Mouse (Mus musculus) monocyte, adult 5-6 weeks (primary cell): ENCODE data around the gene Best1. TPM values are rescaled to one million over a fixed set of nuclear protein-coding genes. Genes with fewer than 3 reads are reported as not detected.

Source experiments
- ATAC-seq: fragments of 153-309, 156-312 bp; replicated peaks from 2 replicates; pipeline ENCODE4 v1.8.0; 2017; ENCODE audit warnings: mild to moderate bottlenecking; ENCODE audit not compliant: low TSS enrichment, insufficient number of reproducible peaks, severe bottlenecking, poor library complexity, low FRiP score
- total RNA-seq: library from RNA; stranded (forward); fragments of 200-1000, 200-491, 200-594 nt; gene quantifications from 3 replicates; pipeline ENCODE4 v1.2.3, GENCODE M21; 2017

The Best1 gene
- total RNA-seq, 1 experiment from 2014 or later = not detected

DNA sequence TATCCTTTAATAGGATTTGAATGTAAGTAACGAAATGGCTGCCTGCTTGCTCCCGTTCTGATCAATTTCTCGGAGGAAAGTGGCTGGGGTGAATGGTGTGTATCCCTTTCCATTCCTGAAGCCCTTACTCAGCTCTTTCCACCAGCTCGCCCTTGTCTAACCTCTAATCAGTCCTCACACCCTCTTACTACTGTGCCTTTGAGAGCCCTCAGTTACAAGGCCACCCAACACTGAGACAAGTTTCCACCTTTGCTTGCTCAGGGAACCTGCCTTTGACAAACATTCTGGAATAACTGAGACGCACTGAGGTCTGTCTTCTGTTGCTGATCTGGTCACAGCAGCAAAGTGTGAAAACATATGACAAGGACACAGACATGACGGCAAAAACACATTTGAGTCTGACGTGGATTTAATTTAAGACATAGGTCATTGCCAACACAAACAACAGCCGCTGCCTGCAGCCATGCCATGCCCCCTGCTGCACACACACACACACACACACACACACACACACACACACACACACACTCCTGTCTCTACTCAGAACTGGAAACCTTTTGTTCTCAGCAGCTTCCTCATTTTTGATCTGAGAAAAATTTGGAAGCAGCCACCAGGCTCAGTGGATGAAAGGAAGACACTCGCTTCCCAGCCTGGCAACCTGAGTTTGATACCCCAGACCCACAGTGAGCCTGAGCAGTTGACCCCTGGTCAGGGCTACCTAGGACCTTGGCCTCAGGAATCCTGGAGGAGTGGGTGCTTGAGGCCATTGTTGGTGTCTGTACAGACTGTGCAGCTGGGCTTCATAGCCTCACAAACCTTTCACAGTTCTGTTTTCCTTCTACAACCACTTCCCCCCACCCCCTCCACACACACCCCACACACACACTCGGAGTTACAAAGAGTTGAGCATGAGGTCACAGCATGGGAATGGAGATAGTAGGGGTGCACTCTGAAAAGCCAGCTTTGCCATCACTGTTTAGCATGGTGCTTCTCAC lies 58.6 kb downstream of the Best1 start:
- no peak for ATAC-seq

DNA sequence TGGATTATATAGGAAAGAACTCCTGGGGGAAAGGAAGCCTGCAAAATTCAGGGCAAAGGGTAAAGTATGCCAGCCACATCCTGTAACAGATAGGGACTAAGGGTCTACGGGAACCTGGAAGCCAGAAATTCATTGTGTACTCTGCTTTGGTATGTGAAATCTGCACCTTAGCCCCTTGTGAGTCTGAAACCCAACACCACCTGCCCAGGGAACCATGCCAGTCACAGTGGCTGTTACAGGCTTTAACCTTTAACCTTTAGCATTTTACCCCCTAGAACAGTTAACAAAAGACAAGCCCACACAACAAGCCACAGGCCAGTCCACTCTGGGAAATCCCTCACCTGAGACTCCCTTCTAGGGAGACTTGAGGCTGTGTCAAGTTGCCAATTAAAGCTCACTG lies 59.6 kb downstream of the Best1 start:
- no peak for ATAC-seq

DNA sequence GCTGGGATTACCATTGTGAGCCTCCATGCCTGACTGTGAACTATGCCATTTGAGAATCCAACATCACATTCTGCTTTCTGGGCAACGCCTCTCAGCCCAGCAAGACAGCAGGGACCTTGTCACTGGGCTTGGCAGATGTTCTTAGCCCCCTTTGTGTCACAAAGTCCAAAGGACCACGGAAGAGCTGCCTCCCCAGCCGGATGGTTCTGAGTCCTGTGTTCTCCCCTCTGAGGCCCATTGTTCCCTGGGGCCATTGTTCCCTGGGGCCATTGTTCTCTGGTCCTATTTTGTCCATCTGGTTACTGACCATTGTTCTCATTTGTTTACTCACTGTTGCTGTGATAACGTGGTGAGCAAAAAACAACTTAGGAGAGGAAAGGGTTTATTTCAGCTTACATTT lies 60.5 kb downstream of the Best1 start:
- ATAC-seq = no peak

DNA sequence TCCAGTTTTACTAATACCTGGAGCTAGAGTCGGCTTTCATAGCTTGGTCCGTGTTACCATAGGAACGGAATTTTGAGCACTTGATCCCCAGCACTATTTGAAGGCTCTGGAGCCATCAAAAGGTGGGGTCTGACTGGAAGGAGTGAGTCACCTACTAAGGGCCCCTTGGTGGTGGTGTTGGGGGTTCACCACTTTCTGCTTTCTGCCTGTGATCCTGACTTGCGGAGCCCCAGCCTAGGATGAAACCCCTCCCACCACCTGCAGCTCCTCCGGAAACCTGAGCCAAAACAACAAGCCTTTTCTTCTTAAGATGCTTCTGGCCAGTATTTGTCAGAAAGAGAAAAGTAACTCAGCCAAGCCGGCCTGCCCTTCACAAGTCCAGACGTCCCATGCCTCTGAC lies 61.6 kb downstream of the Best1 start:
- no peak for ATAC-seq

DNA sequence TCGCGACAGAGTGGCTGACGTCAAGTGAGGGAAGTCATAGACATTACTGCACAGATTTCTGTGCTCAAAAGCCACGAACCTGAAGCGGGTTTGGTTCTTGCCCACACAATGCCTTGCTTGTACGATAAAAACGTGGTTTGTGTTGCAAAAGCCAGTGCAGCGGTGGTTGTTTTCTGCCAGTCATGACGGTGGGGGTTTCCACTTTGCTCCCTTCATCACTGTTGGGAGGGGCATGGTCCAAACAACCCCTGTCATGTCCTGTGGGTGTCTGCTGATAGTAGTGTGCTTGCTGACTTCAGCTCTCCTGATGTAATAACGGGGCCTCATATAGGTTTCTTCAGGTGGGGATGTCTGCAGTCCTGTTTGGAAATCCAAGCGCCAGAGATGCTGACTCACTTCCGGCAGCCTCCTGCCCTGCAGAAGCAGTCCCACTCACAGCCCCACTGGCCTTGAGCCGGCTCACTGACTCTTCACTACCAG lies 62.6 kb downstream of the Best1 start:
- peak; percentile 77 for ATAC-seq

DNA sequence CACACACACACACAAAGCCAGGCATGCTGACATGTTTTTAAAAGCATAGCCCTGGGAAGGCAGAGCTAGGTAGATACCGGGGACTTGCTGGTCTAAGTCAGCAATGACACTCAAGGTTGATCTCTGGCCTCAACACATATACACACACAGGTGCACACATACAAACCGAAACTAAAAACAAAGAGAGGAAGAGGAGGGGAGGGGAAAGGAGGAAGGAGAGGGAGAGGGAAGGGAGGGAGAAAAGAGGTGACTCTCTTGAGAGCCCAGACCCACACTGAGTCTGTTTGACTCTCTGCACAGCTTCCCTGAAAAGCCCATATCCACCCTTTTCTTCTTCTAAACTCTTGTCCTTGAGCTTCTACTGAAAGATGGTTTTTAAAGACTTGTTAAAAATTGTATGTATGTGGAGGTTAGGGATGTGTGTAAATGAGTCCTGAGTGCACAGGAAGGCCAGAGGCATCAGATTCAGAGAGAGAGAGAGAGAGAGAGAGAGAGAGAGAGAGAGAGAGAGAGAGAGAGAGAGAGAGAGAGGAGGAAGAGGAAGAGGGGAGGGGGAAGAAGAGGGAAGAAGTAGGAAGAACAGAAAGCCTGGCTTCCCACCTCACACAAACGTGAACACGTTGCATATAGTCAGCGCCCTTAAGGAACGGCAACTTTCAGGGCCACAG lies 63.1 kb downstream of the Best1 start:
- ATAC-seq = no peak

DNA sequence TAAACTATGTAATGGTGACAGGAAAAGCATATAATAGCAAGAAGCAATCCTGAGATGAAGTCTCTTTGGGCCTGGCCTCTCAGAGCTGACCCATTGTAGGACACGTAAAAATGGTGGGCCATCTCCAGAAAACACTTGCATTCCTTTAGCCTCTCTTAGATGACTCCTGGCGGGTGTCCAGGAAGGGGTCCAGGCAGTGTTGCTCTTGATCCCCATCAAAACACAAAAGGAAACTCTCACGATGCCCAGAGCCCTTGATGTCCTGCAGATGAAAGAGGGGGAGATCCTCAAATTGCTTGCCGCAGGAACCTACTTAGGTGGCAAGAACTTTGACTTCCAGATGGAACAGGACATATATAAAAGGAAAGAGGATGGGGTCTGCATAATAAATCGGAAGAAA lies 64.0 kb downstream of the Best1 start:
- ATAC-seq = no peak

DNA sequence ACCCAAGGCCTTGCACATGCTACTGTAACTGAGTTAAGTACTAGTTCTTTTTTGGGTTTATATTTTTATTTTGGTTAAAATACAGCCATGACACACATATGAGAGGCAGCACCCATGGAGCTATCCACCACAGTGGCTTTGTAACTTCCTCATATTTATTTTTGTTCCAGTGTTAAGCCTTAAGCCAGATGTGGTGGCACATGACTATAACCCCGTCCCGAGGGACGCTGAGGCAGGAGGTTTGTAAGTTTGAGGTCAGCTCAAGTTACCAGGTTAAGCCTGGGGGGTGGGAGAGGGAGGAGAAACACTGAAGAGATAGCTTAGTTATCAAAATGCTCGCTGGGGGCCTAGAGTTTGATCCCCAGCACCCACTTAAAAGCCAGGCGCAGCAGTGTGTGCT lies 64.9 kb downstream of the Best1 start:
- ATAC-seq = peak; percentile 56

Other genes starting within 250 kb of the Best1 start
- not detected in 3 replicates for gene Scgb2a2, start 154.1 kb downstream of the Best1 start, total RNA-seq
- gene Incenp, start 102.1 kb downstream of the Best1 start, total RNA-seq = 23.7 to 34.3 TPM (median 24.1 TPM) in 3 replicates
- gene Fth1, start 21.0 kb downstream of the Best1 start, total RNA-seq = 676 to 886 TPM (median 682 TPM) in 3 replicates
- gene Rab3il1, start within 50 bp of the Best1 start, total RNA-seq = 0.39 to 3.0 TPM in 2 of 3 replicates, not detected in the other
- 1.1 TPM in 1 of 3 replicates, not detected in the others for gene Fads3, start 39.9 kb upstream of the Best1 start, total RNA-seq
- 0.57 to 3.9 TPM (median 1.2 TPM) in 3 replicates for gene Fads2, start 100.1 kb upstream of the Best1 start, total RNA-seq
- 2.2 to 5.1 TPM (median 2.3 TPM) in 3 replicates for gene Fads1, start 181.3 kb upstream of the Best1 start, total RNA-seq
- 129 to 133 TPM (median 132 TPM) in 3 replicates for gene Tmem258, start 202.4 kb upstream of the Best1 start, total RNA-seq
- 31.8 to 42.7 TPM (median 41.9 TPM) in 3 replicates for gene Fen1, start 202.5 kb upstream of the Best1 start, total RNA-seq
- 0.10 to 2.3 TPM in 2 of 3 replicates, not detected in the other for gene Myrf, start 239.1 kb upstream of the Best1 start, total RNA-seq